Mouse (Mus musculus): ENCODE measurements around the gene Scimp. TPM values are rescaled to one million over a fixed set of nuclear protein-coding genes. Genes with fewer than 3 reads are reported as not detected.
"Not testable (repeated sequence)": the region's sequence is repeated elsewhere in the genome, so short reads cannot be mapped to it uniquely, and the experiment has no call there.

Gene Scimp
- polyA plus RNA-seq, 1 experiment = 3.8 TPM

DNA sequence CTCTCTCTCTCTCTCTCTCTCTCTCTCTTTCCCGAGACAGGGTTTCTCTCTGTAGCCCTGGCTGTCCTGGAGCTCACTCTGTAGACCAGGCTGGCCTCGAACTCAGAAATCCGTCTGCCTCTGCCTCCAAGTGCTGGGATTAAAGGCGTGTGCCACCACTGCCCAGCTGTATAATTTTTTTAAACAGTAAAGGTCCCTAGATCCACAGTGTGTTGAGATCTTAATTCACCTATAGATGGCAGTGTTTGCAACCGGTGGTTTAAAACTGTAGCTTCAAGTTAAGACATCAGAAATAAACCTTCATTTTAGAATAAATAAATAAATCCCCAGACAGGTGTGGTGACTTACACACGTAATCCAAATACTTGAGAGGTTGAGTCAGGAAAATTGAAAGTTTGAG lies 34.3 kb downstream of the Scimp start:
- not testable (repeated sequence) for DNase-seq (ENCODE audit: low read depth, low spot score)
- 22% methylated on average over 6 of the region's 6 CpGs for WGBS

DNA sequence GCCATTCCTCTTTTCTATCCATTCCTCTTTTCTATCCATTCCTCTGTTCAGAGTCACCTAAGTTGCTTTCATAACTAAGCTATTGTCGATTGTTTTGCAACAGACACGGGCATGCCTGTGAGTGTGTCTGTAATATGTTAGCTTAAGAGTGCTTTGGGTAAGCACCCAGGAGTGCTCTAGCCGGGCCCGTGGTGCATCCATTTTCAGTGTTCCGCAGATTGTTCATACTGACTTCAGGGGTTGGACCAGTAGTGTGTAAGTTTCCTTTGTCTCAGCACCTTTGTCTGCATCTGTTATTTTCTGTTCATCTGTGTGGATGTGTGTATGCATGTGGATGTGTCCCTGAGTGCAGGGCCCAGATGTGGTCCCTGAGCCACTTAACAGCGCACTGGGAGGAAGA lies 34.8 kb downstream of the Scimp start:
- DNase-seq (ENCODE audit: low read depth, low spot score) = no peak
- 61% methylated on average over 6 of the region's 6 CpGs for WGBS

- 26% methylated on average over 17 of the region's 17 CpGs for WGBS
- DNase-seq (ENCODE audit: low read depth, low spot score) = no peak
Measured at GRCm38 (mm10) chr11:70776830-70777571, 35.4 kb downstream of the Scimp start.

DNA sequence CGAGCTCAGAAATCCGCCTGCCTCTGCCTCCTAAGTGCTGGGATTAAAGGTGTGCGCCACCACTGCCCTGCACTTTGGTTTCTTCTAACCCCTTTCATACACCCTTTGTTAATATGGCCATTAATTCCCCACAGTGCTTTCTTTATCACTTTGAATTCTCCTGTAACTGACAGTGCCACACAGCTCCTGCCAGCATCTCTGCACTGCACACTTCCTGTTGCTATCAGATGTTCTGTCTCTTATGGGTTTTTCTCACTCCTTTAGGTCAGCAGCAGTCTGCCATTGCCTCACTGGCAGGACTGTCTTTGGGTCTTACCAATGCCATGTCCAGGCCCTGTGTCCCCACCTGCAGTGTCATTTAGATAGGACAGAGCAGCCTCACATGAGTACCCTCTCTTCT lies 41.6 kb downstream of the Scimp start:
- DNase-seq (ENCODE audit: low read depth, low spot score) = no peak
- 96% methylated on average over 3 of the region's 3 CpGs for WGBS

- WGBS = 64% methylated on average over 16 of the region's 16 CpGs
- no peak for DNase-seq (ENCODE audit: low read depth, low spot score)
Measured at GRCm38 (mm10) chr11:70765776-70766445, 46.5 kb downstream of the Scimp start.

GRCm38 (mm10) chr11:70763936-70764808 lies 48.2 kb downstream of the Scimp start, which contains the start of gene Zfp3:
Gene Zfp3 (plus strand): TSS chr11:70764209.
- DNase-seq (ENCODE audit: low read depth, low spot score) = no peak

DNA sequence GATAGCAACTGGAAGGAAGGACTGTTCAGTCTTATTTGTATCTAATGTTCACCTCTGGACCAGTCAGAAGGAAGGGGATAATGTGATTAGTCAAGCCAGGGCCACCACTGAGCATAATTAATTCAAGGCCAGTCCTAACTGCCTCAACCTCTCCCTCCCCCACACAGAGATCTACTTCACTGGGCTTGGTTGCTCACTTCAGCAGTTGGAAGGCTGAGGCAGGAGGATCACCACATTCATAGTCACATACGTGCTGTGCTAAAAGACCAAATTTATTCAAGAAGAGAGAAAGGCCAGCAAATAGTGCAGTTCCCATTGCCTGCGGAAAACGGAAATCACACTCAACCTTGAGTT lies 48.8 kb downstream of the Scimp start:
- 20% methylated on average over 3 of the region's 3 CpGs for WGBS
- no peak for DNase-seq (ENCODE audit: low read depth, low spot score)

More at GRCm38 (mm10) chr11:70763936-70764808, 48.2 kb downstream of the Scimp start, which contains the start of gene Zfp3:
- WGBS = under 1% methylated on average over 78 of the region's 78 CpGs

- WGBS = 83% methylated on average over 9 of the region's 9 CpGs
- DNase-seq (ENCODE audit: low read depth, low spot score) = no peak
Measured at GRCm38 (mm10) chr11:70762641-70763040, 49.7 kb downstream of the Scimp start.

DNA sequence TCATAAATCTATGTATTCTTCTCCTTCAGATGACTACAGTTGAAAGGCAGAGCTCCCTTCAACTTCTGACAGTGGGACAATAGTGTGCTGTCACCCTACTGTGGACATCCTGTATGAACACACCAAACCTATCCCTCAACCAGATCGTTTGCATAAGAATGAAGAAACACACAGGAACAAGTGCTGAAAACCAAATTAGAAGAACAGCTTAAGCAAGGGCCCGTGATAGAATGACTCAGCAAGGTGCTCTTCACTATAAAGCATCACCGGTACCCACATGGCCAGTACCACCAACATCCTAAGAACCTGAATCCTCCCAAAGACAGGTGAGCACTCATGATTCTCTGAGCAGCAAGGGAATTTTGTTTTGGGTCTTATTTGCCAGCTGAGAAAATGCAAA lies 51.9 kb downstream of the Scimp start:
- 64% methylated on average over 3 of the region's 3 CpGs for whole genome bisulfite sequencing
- not testable (repeated sequence) for DNase-seq (ENCODE audit: low read depth, low spot score)

DNA sequence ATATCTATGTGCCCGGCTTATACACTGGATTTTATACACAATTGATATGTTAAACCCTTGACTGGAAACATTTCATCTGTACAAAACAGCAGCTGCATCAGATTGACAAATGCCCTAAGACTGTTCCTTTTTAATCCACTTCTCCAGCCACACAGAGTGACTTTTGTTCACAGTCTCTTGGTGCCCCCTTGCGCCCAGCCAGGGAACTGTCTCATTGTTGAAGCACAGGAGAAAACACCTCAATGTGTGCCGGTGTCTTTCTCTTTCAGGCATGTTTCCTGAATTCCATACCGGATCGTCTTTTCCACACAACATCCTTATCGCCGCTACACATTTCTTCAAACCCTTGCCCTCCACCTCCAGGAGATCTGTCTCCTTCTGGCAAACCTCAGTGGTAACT lies 56.7 kb downstream of the Scimp start:
- 4% methylated on average over 7 of the region's 7 CpGs for WGBS
- no peak for DNase-seq (ENCODE audit: low read depth, low spot score)

- WGBS = 28% methylated on average over 7 of the region's 7 CpGs
- DNase-seq (ENCODE audit: low read depth, low spot score) = no peak
Measured at GRCm38 (mm10) chr11:70754958-70755357, 57.4 kb downstream of the Scimp start.

GRCm38 (mm10) chr11:70754476-70754875 lies 57.9 kb downstream of the Scimp start:
- 30% methylated on average over 4 of the region's 4 CpGs for WGBS
- DNase-seq (ENCODE audit: low read depth, low spot score) = no peak

DNA sequence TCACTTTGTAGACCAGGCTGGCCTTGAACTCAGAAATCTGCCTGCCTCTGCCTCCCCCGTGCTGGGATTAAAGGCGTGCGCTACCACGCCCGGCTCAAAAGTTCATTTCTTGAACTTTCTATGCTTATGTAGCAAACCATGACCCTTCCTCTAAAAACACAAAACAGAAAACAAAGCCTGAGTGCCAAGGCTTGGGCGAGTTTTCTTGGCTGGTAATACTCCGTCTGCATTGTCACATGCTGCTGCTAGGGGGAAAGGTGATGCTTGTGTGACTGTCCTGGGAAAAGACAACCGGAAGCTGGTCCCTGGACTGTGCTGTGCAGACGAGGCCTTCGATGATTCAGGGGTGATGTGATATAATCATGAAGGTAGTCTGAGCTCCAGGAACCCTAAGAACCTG lies 59.2 kb downstream of the Scimp start:
- WGBS = 52% methylated on average over 10 of the region's 10 CpGs
- no peak for DNase-seq (ENCODE audit: low read depth, low spot score)

DNA sequence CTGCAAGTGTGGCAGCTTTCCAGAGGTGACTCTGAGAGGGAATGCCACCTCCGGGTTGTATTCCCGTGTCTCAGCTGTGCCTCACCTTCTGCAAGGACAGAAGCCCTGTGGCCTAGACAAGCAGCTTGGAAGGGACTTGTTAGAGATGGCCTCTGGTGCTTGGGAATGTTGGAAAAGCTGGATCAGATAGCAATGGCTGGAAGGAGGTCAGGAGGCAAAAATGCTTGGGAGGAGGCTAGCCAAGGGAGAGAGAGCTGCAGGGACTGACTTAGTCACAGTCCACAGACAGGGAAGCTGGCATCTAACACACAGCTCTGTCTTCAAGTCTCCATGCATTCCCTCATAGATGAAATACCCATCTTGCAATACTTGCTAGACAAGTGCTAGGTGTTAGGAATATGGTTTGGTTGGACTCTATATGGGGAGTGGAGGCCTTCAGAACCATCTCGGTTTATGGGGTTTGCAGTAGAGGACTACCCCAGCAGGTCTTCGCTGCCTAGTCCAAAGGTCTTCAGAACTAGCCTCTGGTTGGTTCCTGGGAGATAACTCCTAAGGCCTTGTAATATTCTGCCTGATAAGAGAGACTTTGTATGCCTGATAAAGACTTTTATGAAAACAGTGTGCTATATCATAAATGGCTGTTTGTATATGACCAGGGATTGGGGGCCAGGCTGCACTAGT lies 59.9 kb downstream of the Scimp start:
- WGBS = 38% methylated on average over 4 of the region's 4 CpGs
- DNase-seq (ENCODE audit: low read depth, low spot score) = no peak

DNA sequence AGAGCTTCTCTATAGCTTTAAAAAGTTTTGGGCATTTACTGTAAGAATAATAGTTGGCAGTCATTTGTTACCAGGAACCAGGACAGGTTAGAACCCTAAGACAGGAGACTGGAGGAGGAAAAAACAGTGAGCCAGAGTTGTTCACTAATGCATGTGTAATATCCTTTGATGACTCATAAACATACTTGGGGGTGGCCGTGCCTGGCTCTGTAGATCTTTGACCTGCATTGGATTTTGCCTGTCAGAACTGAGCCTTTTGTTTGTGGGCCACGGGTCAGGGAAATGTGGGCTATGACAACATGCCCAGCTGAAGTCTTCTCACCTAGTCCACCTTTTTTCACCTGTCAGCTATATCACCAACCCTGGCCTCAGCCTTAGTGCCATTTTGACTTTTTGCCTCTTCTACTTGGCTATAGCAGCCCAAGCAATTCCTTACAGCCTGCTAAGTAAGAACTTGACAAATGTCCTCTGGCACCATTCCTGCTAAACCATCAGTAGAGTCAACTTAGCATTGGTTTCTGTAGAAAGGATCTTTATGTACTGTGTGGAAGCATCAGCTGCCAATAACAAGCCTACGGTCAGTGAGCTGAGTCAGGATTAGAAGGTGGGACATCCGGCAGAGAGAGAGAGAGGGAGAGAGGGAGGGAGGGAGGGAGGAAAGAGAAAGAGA lies 64.4 kb downstream of the Scimp start:
- DNase-seq (ENCODE audit: low read depth, low spot score) = no peak
- WGBS = 48% methylated on average over 4 of the region's 4 CpGs

GRCm38 (mm10) chr11:70745636-70746035 lies 66.8 kb downstream of the Scimp start:
- DNase-seq (ENCODE audit: low read depth, low spot score) = no peak
- WGBS = 43% methylated on average over 7 of the region's 7 CpGs

DNA sequence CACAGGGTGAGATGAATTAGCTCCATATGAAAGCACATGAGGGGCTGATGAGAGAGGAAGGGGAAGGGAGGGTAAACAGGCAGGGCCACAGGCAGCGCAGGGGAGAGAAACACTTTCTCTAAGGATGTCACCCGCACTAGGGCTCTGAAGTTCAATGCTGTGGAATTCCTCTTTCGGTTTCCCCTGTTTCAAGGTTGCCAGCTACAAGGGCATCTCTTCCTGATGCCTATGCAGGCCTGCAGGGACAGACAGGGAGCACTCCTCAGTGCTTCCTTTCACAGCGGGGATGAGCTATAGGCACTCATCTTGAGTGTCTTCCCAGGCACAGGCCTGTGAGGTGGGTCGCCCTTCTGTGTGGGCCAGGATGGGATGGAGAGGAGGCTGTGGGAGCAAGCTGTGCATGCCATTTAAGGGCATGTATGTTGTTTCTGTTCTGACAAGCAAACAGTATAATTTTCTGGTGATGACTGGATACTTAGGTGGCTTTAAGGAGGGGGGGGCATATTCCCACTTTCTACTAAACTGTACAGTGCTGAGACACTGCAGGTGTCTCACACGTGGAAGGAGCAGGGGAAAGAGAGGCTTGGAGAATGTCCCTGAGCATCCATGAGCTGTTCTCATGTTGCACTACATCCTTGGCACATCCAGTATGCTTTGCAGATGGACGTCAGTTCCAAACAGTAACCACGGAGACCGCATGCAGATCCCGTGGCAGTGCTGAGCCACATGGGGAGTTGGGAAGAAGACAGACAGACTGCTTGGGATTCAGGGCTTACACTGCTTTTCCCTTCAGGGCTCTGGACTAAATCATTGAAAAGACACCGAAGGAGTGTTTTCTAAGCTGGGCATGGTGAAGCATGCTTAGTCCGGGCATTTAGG lies 69.6 kb downstream of the Scimp start:
- 76% methylated on average over 12 of the region's 12 CpGs for WGBS
- no peak for DNase-seq (ENCODE audit: low read depth, low spot score)

DNA sequence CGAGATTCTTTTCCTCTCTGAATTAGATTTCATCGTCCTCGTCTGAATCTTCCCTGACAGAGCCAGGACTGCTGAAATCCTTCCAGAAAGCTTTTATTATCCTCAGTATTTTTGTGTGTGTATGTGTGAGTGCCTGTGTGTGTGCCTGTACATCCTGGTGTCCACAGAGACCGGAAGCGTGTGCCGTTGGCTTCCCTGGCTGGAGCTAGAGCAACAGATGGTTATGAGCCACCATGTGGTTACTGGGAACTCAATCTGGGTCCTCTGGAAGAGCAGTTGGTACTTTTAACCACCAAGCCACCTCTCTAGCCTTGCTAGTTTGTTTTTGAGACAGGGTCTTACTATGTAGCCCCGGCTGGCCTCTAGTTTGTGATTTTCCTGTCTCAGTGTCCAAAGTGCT lies 70.3 kb downstream of the Scimp start:
- no peak for DNase-seq (ENCODE audit: low read depth, low spot score)
- WGBS = 75% methylated on average over 7 of the region's 7 CpGs
